Mouse (Mus musculus) G1E-ER4 (cell line): Measurements from ENCODE around the gene Prpsap1. TPM values are rescaled to one million over a fixed set of nuclear protein-coding genes. Genes with fewer than 3 reads are reported as not detected.

ENCODE experiments used
- GATA1 ChIP-seq: IDR thresholded peaks from one replicate; pipeline ENCODE4 v1.8.0; 2012; ENCODE audit warnings: low read length, inconsistent platforms
- polyA plus RNA-seq: library from polyadenylated mRNA; stranded (reverse); fragments of >175 nt; gene quantifications from 2 replicates; pipeline ENCODE4 v1.2.3, GENCODE M21; 2012

Prpsap1 gene
- polyA plus RNA-seq, 1 experiment = 115 TPM

DNA sequence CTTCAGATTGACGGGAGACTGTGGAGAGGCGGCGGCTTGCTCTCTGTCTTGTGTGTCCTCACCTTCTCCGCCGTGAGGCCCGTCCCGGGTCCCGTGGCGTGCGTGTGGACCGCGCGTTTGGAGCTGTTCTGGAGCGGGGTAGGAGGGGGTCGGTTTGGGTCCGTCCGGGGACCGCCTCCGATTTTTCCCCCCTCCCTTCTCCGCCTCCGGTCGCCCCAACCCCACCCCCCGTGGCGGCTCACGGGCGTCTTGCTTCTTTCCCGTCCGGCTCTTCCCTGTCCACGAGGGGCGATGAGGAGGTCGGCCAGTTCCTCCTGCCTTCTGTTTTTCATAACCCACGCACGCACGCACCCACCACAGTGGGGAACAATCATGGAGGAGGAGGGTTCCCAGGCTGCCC is 4.6 kb upstream of the Prpsap1 start:
- no peak for TF ChIP-seq GATA1

DNA sequence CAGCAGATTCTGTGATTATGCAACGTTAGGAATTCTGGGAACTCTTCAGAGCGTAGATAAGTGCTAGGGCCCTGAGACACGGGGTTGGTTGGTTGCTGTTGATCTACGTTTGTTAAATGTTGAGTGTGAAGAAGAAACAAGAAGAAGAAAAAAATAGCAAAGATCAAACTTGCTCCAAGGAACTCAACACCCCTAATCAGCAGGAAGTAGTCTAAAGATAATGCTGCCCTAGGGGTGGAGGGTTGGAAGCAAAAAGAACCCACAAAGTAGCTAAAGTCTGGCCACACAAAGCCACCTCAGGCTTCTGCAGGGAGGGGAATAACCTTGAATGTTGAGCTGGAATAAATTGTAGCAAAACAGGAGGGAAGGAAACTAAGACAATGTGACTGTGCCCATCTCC is 3.3 kb upstream of the Prpsap1 start:
- no peak for TF ChIP-seq GATA1

DNA sequence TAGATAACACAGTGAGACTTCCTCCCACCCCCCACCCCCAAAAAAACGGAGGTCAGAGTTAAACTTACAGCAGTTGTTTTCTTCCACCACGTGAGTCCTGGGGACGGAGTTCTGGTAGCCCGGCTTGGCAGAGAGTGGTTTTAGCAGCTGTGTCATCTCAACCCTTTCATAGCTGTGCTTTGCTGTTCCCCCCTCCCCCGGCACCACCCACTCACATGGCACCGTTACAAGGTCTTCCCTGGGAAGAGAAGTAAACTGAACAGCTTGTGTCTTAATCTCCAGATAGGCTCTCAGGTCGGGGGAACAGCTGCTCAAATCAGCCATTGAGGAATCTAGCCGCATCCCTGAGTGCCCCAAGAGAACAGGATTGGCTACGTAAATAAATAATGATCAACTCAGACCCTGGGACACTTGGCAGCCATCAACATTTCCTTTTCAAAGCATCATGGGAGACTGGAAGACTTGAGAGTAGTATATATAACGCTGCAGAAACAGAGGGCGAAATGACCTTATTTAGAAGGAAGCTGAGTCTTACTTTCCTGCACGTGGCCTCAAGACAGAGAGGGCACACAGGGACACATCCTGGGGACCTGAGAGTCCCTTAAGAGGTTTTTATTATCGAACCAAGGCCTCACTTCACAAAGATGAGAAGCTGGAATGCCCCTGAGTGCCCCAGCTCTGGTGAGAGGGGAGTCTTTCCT is 622 bp upstream of the Prpsap1 start:
- TF ChIP-seq GATA1 = no peak

DNA sequence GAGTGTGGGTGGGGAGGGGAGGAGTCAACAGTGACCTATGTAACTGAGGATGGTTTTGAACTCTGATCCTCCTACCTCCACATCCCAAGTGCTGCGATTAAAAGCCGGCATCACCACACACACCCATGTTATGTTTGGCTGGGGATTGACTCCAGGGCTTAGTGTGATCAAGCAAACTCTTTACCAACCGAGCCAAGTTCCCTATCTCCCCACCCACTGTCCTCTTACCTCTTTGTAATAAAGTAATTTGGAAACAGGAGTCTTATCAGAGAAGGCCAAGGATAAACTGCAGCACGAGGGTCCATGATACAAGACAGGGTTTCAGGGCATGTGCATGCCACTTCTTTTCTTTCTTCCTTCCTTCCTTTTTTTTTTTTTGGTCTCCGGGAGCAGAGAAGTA is 811 bp downstream of the Prpsap1 start:
- no peak for TF ChIP-seq GATA1

DNA sequence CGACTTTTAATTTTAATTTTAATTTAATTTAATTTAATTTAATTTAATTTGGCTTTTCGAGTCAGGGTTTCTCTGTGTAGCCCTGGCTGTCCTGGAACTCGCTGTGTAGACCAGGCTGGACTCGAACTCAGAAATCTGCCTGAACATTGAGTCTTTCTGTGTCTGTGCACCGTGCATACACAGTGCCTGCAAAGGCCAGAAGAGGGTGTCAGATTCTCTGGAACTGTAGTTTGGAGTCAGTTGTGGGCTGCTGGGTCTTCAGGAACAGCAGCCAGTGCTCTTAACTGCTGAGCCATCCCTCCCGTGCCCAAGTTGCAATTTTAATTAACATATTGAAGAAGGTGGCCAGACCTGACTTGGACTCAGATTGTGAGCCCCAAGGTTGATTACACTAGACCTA is 2.7 kb downstream of the Prpsap1 start:
- no peak for TF ChIP-seq GATA1

DNA sequence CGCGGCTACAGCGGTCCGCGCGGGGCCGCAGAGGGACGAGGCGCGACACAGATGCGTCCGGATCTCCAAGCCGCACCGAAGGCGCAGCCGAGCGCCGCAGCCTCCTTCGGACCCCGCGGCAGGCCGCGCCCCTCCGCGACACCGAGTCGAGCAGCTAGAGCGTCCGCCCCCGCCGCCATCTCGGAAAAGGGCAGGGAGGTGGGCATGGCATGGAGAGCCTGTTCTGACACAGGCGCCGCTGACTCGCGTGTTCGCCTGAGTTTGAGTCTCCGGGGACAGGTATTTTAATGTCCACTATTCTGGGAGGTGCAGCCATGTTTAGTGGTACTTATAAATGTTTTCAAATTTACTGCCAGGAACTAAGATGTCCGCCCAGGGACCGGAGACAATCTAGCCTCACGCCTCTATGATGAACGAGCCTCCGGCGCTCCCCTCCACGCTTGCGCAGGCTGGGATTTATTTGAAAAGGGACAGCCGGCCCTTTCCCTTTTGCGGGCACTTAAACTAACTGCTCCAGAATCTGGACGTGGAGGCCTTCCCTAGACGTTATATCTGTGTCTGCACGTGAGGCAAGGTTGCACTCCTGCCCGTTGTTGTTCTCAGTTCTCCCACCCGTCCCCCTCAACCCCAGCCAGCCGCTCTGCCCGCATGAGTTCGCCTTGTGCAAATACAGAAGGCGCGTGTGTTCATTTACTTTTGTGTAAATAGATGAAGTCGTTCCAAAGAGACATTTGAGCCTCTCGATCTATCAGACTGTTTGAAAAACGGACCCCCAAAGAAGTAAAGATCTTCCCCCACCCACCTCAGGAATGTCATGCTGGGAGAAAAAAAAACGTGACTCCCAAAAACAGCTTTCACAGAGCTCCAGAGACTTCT is 3.5 kb downstream of the Prpsap1 start:
- no peak for TF ChIP-seq GATA1

DNA sequence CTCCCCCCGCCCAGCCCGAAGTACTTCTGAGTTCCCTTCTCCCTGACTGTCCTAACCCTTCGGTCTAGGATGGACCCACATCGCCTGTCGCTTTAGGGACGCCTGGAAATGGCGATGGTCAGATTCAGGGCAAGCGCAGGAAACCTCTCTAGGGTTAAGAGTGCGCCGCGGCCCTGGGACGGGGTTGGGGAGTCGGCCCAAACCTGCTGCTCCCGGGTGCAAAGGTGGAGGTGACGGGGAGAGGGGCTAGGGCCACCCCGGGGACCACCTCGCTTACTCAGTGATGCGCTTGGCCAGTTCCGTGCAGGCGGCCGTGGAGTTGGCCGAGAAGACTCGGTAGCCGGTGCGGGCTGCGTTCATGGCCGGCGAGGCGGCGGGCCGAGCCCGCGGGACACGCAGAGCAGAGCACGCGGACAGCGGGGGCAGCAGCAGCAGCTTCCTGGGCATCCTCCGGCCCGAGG is 4.2 kb downstream of the Prpsap1 start:
- no peak for TF ChIP-seq GATA1

DNA sequence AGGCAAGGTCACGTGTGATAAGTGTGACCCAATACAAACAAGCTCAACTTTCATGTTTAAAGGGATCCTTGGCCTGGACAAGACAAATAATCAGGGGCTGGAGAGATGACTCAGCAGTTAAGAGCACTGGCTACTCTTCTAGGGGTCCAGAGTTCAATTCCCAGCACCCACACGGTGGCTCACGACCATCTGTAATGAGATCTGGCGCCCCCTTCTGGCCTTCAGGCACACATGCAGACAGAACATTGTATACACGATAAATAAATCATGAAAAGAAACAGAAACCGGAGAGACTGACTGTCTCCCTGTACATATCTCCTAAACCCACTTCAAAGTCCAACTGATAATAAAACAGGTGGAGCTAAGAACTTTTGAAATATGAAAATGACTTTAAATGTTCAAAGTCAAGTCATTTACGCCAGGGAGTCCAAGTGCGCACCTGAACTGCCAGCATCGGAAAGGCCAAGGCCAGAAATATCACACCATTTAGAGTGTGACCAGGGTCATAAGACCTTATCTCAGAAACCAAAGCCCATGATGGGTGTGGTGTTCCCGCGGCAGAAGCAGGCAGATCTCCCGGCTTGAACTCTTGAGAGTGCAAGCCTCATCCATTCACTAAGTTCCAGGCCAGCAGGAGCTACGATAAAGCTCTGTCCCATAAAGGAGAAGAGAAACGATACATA is 5.2 kb downstream of the Prpsap1 start:
- no peak for TF ChIP-seq GATA1

DNA sequence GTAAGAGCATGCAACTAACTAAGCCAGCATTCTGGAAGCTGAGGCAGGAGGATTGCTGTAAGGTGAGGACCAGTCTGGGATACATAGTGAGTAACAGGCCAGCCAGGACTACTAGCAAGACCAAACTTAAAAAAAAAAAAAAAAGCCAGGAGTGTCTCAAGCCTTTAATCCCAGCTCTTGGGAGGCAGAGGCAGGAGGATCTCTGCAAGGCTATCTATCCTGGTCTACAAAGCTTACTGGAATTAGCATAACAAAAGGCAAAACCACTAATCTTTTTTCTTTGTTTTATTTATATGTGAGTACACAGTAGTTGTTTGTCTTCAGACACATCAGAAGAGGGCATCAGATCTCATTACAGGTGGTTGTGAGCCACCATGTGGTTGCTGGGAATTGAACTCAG is 5.8 kb downstream of the Prpsap1 start:
- TF ChIP-seq GATA1 = no peak

DNA sequence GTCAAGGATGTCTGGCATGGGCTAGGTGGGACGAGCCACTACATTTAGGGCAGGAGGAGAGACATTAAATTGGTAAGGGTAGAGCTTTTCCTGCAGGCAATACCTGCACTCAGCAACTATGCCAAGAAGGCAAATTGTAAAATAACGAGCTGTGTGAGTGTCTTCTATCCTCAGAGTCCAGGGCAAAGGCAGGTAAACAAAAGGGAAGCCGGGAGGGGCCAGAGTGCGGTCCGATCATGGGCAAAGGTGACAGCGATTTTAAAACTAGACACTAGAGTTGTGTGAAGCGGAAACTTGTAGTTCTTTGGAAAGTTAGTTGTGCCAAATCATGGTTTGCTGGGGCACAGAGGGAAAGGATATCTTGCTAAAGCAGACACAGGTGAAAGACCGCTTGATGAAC is 9.7 kb downstream of the Prpsap1 start:
- no peak for TF ChIP-seq GATA1

DNA sequence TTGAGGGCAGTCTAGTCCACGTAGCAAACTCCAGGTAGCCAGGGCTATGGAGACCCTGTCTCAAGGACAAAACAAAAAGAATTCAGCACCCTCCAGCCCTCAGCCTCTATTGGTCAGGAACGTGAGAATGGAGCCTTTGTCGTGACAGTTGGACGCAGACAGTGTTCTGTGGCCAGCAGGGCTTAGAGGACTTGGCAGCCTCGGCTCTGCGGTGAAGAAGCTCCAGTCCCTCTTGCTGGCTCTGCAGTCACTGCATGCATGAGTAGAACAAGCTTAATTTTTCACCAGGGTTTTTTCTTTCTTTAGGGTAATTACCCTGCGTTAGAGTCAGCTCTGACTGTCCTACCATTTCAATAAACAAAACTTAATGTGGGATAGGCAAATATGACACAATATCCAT is 12.2 kb downstream of the Prpsap1 start:
- TF ChIP-seq GATA1 = no peak

DNA sequence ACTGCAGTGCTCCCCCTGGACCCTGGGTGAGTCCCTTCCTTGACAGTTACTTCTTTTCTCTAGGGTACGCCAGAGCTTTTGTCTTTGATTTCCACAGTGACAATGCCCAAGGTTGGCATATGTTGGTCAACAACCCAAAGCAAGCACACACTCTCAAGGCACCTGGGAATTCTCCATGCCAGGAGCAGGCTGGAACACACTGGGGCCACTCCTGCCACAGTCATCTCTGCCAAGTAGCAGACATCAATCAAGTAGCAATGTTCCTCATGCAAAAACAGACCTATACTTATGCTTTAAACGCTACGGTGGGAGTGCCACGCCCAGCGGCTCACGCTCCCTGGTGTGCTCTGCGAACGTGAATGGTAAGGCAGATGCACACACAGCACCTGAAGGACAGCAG is 13.0 kb downstream of the Prpsap1 start:
- TF ChIP-seq GATA1 = no peak

DNA sequence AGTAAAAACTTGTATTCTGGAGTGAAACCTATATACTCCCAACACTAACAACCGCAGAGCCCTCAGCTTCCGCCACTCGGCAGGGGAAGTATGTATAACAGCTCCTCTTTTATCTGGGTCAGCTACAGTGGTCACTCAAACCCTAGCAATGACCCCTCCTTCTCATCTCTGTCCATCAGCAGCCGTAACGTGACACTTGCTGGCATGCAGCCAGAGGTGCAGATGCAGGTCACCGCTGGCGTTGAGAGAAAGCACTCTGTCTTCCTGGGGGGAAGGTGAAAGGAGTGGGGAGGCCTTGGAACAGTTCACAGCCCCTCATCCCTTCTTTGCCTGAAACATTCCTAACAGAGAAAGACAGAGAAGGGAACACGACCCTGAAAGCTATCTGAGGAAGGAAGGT is 14.2 kb downstream of the Prpsap1 start:
- TF ChIP-seq GATA1 = no peak

DNA sequence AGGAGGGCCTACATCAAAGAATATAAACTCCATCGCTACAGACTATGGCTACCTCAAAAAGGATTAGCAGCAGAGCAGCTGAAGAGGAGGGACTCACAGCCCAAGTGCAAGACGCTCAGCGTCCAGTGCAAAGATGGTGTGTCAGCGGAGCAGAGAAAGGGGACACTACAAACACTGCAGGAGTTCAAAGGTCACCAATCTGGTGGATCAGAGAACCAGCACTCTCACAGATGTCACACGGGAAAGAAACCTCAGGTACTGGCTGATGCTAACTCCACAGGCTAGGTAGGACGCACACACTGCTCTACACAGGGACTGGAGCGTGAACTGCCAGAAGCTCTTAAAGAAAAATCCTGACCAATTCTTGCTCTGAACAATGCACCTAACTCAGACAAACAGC is 15.0 kb downstream of the Prpsap1 start:
- no peak for TF ChIP-seq GATA1

DNA sequence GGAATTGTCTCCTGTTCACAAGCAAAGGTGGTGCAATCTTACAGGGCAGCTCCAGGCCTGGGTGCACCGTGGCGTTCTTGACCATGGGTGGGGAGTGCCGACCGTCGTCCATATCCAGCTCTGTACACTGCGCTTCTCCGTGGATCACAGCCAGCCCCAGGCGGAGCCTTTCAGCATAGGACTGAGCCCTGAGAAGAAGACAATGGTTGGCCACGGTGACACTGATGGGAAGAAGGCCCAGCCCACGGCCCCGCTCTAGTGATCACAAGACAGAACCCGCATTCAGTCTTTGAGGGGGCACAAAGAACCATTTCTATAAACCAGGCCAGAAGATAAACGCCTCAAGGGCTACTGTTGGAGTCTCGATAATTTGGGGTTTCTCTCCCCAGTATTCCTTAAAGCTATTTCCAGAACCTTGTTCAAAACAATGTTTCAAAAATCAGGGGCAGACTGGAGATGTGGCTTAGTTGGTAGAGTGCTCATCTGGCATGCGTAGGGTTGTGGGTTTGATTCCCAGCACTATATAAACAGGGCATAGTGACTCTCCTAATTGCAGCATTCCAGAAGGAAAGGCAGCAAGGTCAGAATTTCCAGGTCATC is 16.7 kb downstream of the Prpsap1 start:
- TF ChIP-seq GATA1 = no peak

DNA sequence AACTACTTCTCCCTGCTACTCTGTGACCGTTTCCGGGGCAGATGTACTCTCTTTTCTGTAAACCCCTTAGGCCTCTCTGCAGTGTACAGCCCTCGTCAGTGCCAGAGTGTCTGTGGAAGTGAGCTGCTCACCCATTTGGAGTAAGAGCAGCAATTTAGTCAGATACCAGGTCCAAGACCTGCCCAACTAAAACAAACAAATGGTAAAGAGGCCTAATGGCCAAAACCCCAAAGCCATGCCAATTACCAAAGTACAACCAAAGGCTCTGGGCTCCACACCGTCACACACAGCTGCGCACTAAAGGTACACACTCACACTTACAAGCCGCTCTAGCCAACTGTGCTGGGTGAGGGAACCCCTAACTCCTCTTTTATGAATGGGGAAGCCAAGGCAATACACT is 17.3 kb downstream of the Prpsap1 start:
- no peak for TF ChIP-seq GATA1
